Mouse (Mus musculus): ENCODE data around the gene Vps8.

Gene Vps8

DNA sequence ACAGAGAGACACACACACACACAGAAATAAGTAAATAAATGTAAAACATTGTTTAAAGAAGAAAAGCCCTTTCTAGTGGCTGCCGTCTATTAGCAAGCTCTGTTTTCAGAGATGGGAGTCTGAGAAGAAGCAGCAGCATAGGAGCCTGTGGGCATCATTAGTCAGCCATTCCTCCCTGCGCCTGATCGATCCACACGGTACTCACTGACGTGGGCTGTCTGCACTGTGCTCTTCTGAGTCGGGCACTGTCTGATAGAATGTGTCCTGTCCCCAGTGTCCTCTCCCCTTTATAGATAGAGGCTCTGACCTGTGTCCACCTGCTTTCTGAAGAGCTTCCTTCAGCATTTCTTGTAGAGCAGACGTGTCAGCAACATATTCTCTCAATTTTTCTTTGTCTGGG, 127.5 kb downstream of the Vps8 start:
- DNase-seq (ENCODE audit: low spot score), result no peak

GRCm38 (mm10) chr16:21553506-21553905, 130.6 kb downstream of the Vps8 start:
- DNase-seq (ENCODE audit: low spot score), result no peak

GRCm38 (mm10) chr16:21562625-21563300, 139.8 kb downstream of the Vps8 start:
- peak; percentile 29 for DNase-seq (ENCODE audit: low spot score)

- DNase-seq (ENCODE audit: low spot score), result no peak
Measured at GRCm38 (mm10) chr16:21563322-21563721, 140.4 kb downstream of the Vps8 start.

DNA sequence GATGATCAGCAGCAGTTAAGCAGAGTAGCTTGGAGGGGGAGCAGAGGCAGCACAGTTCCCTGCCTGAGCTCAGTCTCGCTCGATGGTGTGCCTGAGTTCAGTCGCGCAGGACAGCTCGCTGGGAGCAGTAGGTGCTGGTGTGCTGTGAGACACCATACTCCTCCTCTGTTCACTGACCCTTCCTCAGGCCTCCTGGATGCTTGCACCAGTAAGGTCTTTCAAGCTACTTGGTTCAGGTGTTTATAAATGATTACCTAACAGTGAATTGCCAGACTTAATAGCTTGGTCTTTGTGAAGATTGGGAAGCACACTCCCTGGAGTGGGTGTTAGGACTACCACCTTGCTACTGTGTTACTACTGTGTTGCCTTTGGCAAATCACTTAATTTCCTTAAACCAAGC, 144.2 kb downstream of the Vps8 start:
- no peak for DNase-seq (ENCODE audit: low spot score)

GRCm38 (mm10) chr16:21569952-21570351, 147.0 kb downstream of the Vps8 start:
- DNase-seq (ENCODE audit: low spot score), result no peak

DNA sequence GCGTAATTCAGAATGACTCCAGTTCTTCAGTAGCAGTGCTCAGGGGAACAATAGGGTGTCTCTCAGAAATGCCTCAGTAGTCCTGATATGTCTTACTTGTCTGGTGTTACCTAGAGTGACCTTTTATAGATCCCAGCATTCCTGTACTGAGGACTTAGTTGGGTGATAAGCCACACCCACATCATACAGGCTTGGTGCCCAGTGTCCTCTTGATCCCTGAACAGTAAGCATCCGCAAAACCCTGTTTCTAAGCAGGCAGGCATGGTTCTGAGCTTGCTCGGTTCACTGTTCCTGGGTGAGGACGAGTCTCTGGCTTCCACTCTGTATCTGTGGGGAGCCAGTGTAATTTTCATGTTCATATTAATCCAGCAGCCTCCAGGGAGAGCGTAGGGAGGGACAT, 147.9 kb downstream of the Vps8 start:
- DNase-seq (ENCODE audit: low spot score), result no peak

- DNase-seq (ENCODE audit: low spot score), result no peak
Measured at GRCm38 (mm10) chr16:21576000-21576420, 153.1 kb downstream of the Vps8 start.

GRCm38 (mm10) chr16:21589110-21589509, 166.2 kb downstream of the Vps8 start:
- no peak for DNase-seq (ENCODE audit: low spot score)

DNA sequence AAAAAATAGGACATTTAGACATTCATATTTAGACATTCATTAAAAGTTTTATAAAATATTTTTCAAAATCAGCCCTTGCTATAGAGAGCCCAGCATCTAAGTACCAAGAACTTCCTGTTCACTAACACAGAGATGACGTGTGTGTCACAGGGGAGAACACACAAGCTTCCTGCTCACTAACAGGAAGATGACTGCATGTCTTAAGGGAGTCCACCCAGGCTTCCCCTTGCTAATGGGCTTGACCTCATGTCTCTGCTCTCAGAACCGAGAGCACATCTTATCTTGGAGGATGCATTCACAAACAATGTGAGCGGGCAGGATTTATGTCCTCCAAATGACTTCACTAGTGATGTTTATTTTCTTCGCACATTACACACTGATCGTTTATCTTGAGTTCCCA, 167.9 kb downstream of the Vps8 start:
- peak; percentile 85 for DNase-seq (ENCODE audit: low spot score)

DNA sequence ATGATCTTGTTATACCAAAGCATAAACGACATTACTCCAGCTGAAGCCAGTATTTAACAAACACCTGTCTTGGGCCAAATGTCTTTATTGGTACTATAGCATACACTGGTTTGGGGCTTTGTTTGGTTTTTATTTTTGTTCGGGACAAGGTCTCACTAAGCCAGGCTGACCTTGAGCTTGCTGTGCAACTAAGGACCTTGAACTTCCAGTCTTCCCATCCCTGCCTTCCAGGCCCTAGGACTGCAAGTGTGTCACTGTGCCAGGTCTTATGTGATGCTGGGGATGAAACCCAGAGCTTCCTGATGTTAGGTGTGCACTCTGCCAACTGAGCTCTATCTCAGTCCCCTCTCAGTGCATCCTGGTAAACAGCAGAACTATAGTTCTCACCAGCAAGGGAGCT, 168.6 kb downstream of the Vps8 start:
- DNase-seq (ENCODE audit: low spot score), result no peak

DNA sequence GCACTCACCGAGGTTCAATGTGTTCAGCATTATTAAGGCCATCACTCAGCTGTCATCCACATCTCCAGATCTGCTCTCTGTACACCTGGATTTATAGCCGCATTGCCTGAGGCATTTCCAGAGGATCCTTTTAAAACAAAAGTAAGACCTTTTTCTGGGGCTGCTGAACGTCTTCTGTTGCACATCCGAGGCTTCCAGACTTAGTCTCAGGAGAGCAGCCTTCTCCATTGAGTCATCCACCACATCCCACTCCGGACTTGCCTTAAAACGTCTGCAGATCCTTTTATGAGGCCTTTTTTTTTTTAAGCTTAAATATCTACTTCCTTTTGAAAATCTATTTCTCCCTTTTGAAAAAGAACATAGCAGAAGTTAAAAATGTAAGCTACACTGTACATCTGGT, 172.6 kb downstream of the Vps8 start:
- no peak for DNase-seq (ENCODE audit: low spot score)

DNA sequence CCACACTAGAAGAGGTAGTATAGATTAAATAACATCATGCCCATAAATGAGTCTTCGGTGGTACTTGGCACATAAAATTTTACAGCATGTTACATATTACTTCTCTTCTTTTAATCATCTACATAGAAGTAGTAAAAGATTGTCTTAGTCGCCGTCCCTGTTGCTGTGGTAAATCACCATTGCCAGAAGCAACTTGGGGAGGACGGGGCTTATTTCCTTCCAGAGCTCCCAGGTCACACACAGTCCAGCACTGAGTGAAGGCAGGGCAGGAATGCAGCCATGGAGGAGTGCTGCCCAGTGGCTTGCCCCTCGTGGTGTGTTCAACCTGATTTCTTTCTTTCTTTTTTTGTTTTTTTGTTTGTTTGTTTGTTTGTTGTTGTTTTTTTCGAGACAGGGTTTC, 181.4 kb downstream of the Vps8 start:
- no peak for DNase-seq (ENCODE audit: low spot score)

DNA sequence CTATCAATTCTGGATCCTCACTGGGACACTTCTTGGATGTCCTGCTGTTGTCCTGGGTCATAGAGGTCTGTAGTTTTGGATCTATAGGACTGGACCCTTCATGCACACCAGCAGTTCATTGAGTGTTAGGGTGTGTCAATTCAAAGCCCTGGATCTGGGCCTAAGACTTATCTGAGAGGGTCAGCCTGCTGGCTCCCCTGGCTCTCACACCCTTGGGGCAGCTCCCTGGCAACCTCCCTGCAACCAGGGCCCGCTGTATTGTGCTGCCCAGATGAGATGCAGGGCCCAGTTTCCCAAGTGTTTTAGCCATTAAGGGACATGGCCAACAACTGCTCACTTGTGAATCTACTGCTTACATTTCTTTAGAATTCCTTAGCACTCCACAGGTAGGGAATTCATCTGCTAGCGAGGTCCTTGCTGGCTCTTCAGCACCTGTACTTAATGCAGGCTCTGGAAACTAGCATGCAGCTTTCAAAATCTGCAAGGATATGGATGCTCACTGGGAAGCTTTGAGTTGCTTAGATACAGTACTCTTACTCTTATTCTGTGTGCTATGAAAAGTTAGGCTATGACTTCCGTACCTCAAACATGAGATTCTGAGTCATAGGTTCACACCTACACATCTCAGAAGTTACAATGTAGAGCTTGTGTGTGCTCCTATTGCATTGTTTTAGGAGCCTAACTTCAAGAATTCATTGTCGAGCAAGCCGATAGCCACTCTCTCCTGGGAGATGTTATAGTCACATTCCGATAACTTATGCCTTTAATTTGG, 183.5 kb downstream of the Vps8 start:
- DNase-seq (ENCODE audit: low spot score), result no peak

- no peak for DNase-seq (ENCODE audit: low spot score)
Measured at GRCm38 (mm10) chr16:21607021-21607650, 184.2 kb downstream of the Vps8 start.

- no peak for DNase-seq (ENCODE audit: low spot score)
Measured at GRCm38 (mm10) chr16:21607651-21608040, 184.7 kb downstream of the Vps8 start.

- DNase-seq (ENCODE audit: low spot score), result no peak
Measured at GRCm38 (mm10) chr16:21608176-21608865, 185.4 kb downstream of the Vps8 start.

DNA sequence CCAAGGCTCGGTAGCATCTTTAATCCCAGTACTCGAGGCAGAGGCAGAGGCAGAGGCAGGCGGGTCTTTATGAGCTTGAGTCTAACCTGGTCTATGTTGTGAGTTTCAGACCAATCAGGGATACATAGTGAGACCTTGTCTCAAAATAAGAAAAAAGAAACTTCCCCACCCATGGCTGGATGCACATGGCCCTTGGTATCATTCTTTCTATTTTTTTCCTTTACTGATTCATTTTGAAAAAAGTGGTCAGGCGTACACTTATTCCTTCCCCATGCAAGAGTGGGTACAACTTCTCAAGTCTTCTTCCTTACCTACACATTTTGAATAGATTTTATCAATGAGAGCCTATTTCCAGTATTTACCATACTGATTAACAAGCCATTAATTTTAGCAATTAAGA, 187.6 kb downstream of the Vps8 start:
- no peak for DNase-seq (ENCODE audit: low spot score)

GRCm38 (mm10) chr16:21615802-21616201, 192.9 kb downstream of the Vps8 start:
- DNase-seq (ENCODE audit: low spot score), result peak; percentile 55

GRCm38 (mm10) chr16:21620630-21621029, 197.7 kb downstream of the Vps8 start:
- DNase-seq (ENCODE audit: low spot score), result no peak

DNA sequence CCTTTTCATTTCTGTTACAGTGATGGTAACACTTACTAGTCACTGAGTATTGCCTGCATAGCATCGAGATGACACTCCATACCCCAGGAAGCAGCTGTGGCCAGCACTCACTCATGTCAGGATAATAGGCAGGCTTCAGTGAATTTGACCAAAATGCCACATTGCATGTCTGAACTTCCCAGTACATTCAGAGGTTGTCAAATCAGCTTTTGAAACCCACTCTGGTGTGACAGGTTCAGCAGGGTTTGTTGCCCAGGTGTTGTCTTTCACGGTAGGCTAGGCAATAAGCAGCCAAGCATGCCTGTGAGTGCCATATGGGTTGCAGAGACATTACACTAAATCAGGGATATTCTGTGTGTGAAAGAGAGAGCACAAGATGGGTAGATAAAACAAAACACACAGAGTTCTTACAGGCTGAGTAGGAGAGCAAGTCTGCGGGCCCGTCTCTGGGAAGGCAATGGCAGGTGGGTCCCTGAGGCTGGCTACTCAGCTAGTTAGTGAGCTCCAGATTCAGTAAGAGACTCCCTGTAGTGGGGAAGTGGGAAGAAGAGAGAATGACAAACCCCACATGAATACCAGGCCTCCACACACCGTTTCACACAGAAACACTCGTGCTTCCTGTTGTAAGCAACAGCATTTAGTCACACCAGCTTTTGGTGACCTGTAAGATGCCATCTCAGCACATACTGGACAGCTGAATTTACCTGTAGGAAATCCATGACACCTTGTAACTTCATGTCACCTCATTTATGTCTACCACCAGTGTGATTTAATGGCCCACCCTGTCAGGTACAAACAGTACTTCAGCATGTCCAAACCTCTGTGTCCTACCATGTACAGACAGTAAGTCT, 203.1 kb downstream of the Vps8 start:
- DNase-seq (ENCODE audit: low spot score), result no peak

GRCm38 (mm10) chr16:21627248-21627647, 204.3 kb downstream of the Vps8 start:
- no peak for DNase-seq (ENCODE audit: low spot score)

Measured in lung, postnatal 25 days (tissue).